Mouse (Mus musculus) spleen, adult 2 months (tissue): ENCODE data around the gene Snai1.

ENCODE experiments used
- CTCF ChIP-seq: fragments of 200-500 bp; IDR thresholded peaks from 2 replicates; pipeline ENCODE4 v1.5.1; 2011; ENCODE audit warnings: mild to moderate bottlenecking, inconsistent platforms; ENCODE audit not compliant: insufficient read depth, insufficient read length, insufficient replicate concordance; ENCODE audit errors: extremely low read depth
- POLR2A ChIP-seq: fragments of 200-500 bp; IDR thresholded peaks from 2 replicates; pipeline ENCODE4 v1.6.1; 2011; ENCODE audit warnings: low read depth, low read length, inconsistent platforms

GRCm38 (mm10) chr2:167568112-167568511 lies 30.1 kb downstream of the Snai1 start:
- TF ChIP-seq CTCF (no peak), POLR2A (no peak)
